Mouse (Mus musculus): ENCODE measurements around the gene Tcf20.

The Tcf20 gene

GRCm38 (mm10) chr15:82927057-82927456 lies 60.6 kb downstream of the Tcf20 start:
- in situ Hi-C loops (cut with MboI): no loop called here

DNA sequence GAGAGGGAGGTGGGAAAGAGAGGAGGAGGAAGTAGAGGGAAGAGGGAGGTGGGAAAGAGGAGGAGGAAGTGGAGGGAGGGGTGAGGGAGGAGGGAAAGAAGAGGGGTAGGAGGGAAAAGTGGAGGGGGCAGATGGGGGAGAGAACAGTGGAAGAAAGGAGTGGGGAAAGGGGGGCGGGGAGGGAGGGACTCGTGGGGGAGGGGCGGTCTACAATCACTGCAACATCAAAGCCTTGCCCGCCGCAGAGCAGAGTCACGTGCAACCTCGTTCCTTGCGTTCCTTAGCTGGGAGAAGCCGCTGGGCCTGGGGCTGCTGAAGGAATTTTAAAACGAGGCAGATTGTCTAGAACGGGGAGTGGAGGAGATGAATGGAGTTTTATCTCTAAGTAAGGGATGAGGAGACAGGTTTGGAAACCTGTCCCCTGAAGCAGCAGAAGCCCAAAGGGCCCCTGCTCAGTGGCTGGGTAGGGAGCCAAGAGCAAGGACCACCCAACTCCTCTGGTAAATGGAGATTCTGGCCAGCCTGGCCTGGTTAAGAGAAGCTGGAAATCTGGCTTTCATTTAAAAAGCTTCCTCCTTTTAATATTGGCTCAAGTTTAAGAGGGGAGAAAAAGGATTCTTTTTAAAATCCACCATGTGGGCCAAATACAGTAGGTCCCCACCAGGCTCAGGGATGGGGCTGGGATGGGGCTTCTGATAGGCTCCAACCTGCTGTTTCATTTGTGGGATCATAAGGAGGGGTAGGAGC lies 62.8 kb downstream of the Tcf20 start:
- in situ Hi-C loops (cut with MboI): no loop called here

GRCm38 (mm10) chr15:82923531-82923930 lies 64.1 kb downstream of the Tcf20 start:
- in situ Hi-C loops (cut with MboI): no loop called here

DNA sequence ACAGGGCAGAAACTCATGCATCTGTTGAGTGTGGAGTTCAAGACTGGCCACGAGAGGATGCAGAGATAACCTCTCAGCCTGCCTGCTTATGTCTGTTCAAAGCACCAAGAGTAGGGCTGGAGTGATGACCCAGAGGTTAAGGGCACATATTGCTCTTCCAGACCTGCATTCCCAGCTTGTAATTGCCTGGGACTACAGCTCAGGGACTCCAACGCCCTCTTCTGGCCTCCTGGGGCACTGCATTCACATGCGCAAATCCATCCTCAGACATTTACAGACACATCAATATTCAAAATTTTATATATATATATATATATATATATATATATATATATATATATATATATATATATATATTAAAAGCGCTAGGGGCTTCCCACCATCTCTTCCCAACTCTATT lies 64.9 kb downstream of the Tcf20 start:
- in situ Hi-C loops (cut with MboI): no loop called here

DNA sequence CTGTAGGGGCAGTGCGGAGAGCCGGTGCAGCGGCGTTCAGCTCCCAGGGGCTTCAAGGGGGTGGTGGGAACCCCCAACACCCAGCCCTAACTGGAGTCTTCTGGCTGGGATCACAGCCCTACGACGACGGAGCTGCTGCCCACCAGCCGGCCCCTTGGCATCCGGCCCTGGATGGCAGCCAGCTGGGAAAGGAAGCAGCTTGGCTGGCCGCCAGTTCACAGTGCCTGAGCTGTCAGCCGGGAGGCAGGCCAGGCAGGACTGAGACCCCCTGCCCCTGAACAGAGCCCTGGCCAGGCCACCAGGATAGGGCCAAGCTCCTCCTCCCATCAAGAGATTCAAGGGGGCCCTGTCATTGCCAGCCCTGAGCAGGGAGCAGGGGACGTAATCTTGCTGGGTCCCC lies 65.6 kb downstream of the Tcf20 start:
- in situ Hi-C loops (cut with MboI): no loop called here

- in situ Hi-C loops (cut with MboI): no loop called here
These were observed 66.1 kb downstream of the Tcf20 start for GRCm38 (mm10) chr15:82921559-82921958.

- in situ Hi-C loops (cut with MboI): no loop called here
These were observed 66.7 kb downstream of the Tcf20 start for GRCm38 (mm10) chr15:82920895-82921515.

DNA sequence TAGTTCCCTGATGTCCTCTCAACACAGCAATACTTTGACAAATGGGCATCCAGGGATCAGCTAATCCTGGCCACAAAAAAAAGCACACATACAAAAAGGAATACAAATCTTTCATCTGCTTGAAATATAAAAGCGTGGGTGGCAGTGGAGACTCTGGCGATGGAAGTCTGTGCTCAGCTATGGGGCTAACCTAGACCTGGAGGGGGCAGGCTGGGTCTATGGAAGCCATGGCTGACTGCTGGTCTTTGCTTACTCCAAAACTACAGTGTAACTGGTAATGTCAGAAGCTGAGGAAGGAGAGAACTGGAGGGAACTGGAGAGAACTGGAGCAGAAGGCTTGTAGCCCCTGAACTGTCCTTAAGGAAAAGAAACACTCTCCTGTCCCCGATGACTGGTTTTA lies 69.7 kb downstream of the Tcf20 start:
- in situ Hi-C loops (cut with MboI): no loop called here

DNA sequence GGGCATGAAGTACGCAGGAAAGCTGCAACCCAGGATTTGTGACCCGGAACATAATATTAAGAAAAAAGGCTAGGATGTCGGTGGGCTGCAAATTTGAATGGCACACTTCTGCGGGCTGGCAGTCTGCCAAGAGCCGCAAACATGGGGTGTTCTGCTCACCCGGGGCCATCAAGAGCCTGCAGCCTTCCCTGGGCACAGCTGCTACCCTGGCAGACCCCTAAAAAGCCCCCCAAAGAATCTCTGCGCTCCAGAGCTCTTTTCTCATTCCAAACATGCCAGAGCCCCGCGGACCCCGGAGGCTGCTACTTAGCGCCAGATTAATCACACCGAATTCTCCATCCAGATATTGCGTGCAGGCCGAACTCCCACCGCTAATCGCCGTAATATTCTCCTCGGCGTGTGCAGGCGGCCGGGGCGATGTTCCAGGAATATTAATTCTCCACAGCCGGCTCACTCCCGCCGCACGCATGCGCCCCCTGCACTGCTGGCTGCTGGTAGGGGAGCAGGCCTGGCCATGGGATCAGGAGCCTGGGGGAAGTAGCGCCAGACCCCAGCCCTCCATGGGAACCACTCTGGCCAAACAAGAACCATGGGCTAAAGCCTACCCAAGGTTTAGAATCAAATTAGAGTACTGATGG lies 70.3 kb downstream of the Tcf20 start:
- in situ Hi-C loops (cut with MboI): no loop called here

GRCm38 (mm10) chr15:82914455-82914854 lies 73.2 kb downstream of the Tcf20 start:
- in situ Hi-C loops (cut with MboI): no loop called here

GRCm38 (mm10) chr15:82911965-82912337 lies 75.7 kb downstream of the Tcf20 start:
- in situ Hi-C loops (cut with MboI): no loop called here

DNA sequence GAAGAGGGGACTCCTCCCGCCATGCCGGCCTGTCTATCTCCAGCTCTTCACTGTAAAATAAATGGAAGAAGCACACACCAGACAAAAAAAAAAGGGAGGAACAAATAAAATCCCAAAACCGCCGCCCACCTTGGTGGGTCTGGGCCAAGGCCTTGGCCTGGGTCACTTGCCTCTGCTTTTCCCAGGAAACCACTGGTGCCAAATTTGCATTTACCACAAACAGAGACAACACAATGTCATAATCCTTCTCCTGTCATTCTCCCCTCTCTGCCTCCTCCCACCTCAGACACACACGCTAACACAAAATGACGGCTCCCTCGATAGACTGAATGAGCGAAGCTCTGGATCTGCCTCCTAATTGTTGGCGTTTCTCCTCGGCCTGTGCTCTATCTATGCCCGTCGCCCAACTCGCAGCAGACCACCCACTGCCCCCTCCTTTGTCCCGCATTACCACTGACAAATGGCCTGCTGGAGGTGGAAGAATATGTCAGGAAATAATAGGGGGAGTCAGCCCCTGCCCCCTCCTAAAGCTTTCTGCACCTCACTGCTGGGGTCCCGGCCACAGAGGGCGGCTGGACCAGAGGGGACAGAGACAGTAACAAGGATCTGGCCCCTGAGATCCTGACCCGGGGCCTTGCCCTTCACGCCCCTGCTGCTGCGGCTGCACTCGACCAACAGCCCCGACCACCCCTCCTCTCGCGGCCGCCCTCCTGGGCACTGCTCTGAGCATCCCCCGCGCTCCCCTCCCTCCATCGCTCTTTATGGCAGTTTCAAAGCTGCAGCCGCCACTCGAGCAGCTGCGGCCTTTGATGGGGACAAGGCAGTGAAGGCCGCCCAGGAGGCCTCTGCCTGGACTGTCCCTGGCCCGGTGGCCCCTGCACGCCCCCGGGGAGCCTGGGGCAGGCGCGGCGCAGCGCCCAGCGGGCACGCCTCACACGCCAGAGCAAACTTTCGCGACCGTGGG lies 76.4 kb downstream of the Tcf20 start:
- in situ Hi-C loops (cut with MboI): no loop called here

DNA sequence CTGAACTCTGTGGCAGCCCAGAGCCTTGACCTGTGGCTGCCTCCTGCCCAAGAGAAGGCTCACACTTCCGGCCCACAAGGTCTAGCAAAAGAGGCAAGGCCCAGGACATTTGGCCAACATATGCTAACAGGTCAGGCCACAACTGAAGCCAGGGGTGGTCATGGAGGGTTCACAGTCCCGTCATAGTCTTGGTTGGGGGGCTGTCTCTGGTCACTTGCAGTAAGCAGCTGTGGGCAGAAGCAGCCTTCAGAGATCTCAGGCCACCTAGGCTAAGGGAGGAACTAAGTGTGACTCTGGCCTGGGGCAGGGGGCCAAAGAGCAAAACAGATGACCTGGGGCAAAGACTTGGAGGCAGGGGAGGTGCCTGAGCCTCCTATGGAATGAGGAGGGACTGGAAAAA lies 77.1 kb downstream of the Tcf20 start:
- in situ Hi-C loops (cut with MboI): no loop called here

DNA sequence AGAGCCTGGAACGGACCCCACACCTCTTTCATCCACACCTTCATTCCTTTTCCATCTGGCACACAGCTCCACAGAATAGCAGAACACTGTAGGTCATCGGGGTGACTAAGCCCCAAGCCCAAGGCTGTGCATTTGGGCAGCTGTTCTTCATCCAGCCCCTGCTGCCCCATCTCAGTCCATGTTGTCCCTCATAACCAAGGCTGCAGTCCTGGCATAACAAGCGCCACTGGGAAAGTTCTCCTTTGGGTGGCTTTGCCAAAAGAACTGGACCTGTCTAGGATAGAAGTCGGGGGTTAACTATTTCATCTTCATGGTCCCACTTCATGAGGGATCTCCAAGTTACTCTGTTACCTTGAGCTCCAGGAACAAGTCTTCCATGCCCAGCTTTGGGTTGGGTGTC lies 77.9 kb downstream of the Tcf20 start:
- in situ Hi-C loops (cut with MboI): no loop called here

GRCm38 (mm10) chr15:82908521-82908920 lies 79.2 kb downstream of the Tcf20 start:
- in situ Hi-C loops (cut with MboI): no loop called here

GRCm38 (mm10) chr15:82907306-82907705 lies 80.4 kb downstream of the Tcf20 start:
- in situ Hi-C loops (cut with MboI): no loop called here

GRCm38 (mm10) chr15:82906574-82907061 lies 81.1 kb downstream of the Tcf20 start:
- in situ Hi-C loops (cut with MboI): no loop called here

DNA sequence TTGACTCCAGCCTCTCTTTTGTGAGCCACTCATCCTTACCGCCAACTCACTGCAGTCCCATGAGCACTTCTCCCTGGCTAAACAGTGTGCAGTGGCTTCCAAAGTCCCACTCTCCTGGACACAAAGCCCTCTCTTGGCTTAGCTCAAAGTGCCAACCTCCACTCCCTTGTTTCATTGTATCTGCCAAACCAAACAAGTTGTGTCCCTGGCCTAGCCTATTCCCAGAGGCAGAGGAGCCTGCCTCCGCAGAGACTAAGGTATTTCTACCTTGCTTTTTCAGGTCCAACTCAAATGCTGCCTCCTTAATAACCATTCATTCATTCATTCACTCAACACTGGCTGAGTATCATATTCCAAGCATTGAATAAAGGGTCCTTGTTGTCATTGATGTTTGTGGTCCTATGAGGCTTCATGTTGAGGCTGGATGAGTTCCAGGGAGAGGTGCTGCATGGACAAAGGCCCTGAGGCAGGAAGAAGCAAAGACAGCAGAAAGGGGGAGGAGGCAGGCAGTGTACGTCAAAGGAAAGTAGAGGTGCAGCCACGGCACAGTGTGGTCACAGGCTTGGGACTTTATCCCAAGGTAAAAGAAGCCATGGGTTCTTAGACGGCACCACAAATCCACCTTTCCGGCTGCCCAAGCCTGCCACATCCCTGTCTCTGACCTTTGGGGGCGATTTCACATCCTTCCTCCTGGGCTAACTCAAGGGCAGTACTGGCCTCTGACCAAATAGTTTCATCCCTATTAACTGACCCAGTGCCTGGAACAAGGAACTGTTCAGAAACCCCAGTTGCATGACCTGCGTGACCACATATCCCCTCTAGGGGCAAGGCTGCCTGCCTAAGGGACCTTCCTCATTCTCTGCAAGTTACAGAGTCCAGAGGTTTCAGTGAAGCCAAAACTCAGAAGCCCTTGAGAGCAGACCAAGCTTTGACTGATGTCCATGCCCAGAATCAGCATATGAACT lies 82.0 kb downstream of the Tcf20 start:
- in situ Hi-C loops (cut with MboI): no loop called here

GRCm38 (mm10) chr15:82904526-82904925 lies 83.1 kb downstream of the Tcf20 start:
- in situ Hi-C loops (cut with MboI): no loop called here

DNA sequence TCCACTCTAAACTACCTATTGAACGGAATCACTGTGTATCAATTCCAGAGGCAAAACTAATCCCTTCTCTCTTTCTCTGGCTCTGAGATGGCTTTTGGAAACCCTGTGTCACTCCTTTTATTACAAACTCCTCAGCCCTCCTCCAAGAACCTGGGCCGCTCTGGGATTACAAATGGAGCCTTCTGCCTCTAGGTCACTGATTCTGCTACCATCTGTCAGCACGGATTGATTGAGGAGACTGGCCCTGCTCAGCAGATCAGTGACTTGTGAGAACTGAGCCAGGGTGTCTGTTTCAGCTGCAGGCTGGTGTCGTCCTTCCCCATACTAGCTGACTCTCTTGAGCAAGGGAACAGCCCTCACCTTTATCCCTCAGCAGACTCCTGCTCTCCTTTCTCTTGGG lies 85.2 kb downstream of the Tcf20 start:
- in situ Hi-C loops (cut with MboI): no loop called here

DNA sequence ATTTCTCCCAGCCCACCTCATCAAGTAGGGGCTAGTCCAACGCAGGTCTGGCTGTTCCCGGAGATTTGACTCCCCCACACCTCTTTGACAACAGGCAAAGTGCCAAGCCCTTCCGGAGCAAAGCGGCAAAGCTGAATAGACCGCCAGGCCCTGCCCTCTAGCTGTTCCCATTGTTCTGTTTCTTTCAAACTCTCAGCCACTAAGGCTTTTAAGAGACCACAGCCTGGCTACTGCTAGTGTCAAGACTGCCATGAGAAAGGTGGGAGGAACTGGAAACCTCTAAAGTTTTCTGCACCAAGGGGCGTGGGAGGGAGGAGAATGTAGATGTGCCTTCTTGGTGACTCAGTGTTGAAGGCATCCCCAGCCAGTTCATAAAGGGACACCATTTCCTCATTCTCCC lies 86.4 kb downstream of the Tcf20 start:
- in situ Hi-C loops (cut with MboI): no loop called here

Data from mature B cell (primary cell).